Mouse (Mus musculus) heart, embryonic 15.5 days (tissue): ENCODE measurements around the gene Numb. TPM values are rescaled to one million over a fixed set of nuclear protein-coding genes. Genes with fewer than 3 reads are reported as not detected.

ENCODE experiments used
- ATAC-seq: fragments of 200-750 bp; cut with Nextera tagmentation; replicated peaks from 2 replicates; pipeline ENCODE4 v1.8.0; 2017; ENCODE audit warnings: low read depth, moderate TSS enrichment; ENCODE audit not compliant: insufficient number of reproducible peaks, insufficient read depth, low FRiP score
- H3K27ac ChIP-seq: fragments of 300-500 bp; sonication (generic); 2 replicates; pipeline ENCODE4 v1.5.1; 2015; ENCODE audit warnings: mild to moderate bottlenecking, inconsistent platforms
- H3K27me3 ChIP-seq: fragments of 300-500 bp; sonication (generic); 2 replicates; pipeline ENCODE4 v1.6.1; 2015; ENCODE audit warnings: inconsistent platforms
- H3K36me3 ChIP-seq: fragments of 300-500 bp; sonication (generic); 2 replicates; pipeline ENCODE4 v1.6.1; 2015; ENCODE audit warnings: mild to moderate bottlenecking, inconsistent platforms
- H3K4me1 ChIP-seq: fragments of 300-500 bp; sonication (generic); replicated peaks from 2 replicates; pipeline ENCODE4 v1.6.1; 2015; ENCODE audit warnings: inconsistent platforms
- H3K4me2 ChIP-seq: fragments of 300-500 bp; sonication (generic); 2 replicates; pipeline ENCODE4 v1.6.1; 2015; ENCODE audit warnings: inconsistent platforms, mild to moderate bottlenecking, moderate library complexity
- H3K4me3 ChIP-seq: fragments of 300-500 bp; sonication (generic); 2 replicates; pipeline ENCODE4 v1.5.1; 2015; ENCODE audit warnings: mild to moderate bottlenecking, inconsistent platforms
- H3K9ac ChIP-seq: fragments of 300-500 bp; sonication (generic); 2 replicates; pipeline ENCODE4 v1.6.1; 2015; ENCODE audit warnings: mild to moderate bottlenecking, inconsistent platforms
- H3K9me3 ChIP-seq: fragments of 300-500 bp; sonication (generic); replicated peaks from 2 replicates; pipeline ENCODE4 v1.6.1; 2016; ENCODE audit warnings: inconsistent platforms
- WGBS: fragments of 180-500 bp; shearing (Covaris S2); methylation state at CpG from one replicate; pipeline ENCODE4 v1.1.7; 2015; ENCODE audit warnings: mixed read lengths; 5-methylcytosine and 5-hydroxymethylcytosine counted together
- polyA plus RNA-seq: library from polyadenylated mRNA; unstranded; fragments of >200 nt; fragmentation: Nextera tagmentation; extraction: Ambion mirVana; gene quantifications from 2 replicates; pipeline ENCODE4 v1.2.1, GENCODE M21; 2015

Numb gene
- polyA plus RNA-seq, 1 experiment from 2014 or later: 28.0 TPM

DNA sequence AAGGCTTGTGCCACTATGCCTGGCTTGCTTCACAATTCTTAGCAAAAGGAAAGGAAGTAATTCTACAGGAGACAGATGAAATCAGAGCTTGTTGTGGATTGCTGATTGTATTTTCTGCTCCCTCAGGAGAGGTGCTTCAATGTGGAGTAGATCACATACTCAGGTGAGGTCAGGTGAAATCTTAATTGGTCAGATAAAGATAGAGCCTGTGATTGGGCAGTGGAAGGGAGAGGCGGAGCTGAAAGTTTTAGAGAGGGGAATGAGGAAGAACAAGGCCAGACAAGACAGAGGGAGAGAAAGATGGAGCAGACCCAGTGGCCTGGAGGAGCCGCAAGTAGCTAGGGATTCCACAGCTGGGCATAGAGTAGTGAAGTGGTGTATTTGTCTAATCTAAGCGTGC is 39.6 kb downstream of the Numb start:
- H3K9ac ChIP-seq: no peak overlapping the region
- no peaks in the 10 kb centered on the region for H3K27me3 ChIP-seq
- H3K36me3 ChIP-seq: no peaks in the 10 kb centered on the region
- H3K4me3 ChIP-seq: no peak overlapping the region
- 91% methylated on average over 3 of the region's 3 CpGs for WGBS
- H3K4me1 ChIP-seq: no peaks in the 10 kb centered on the region
- ATAC-seq: no peak
- no peak overlapping the region for H3K27ac ChIP-seq
- H3K9me3 ChIP-seq: no peaks in the 10 kb centered on the region
- H3K4me2 ChIP-seq: no peak overlapping the region

DNA sequence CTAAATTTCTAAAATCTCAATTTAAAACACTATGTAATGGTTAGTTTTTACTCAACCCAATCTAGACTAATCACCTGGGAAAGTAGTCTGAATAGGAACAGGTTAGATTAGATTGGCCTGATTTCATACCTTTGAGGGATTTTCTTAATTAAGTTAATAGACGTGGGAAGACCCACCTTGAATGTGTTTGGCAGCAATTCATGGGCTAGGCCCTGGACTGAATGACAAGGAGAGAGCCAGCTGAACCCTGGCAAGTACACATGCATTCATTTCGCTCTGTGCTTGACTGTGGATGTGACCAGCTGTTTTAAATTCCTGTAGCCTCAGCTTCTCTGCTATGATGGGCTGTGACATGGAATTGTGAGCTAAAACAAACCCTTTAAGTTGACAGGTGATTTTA is 40.8 kb downstream of the Numb start:
- no peak for ATAC-seq
- no peak overlapping the region for H3K9ac ChIP-seq
- no peaks in the 10 kb centered on the region for H3K9me3 ChIP-seq
- H3K4me2 ChIP-seq: no peak overlapping the region
- no peak overlapping the region for H3K27ac ChIP-seq
- no peaks in the 10 kb centered on the region for H3K27me3 ChIP-seq
- H3K4me3 ChIP-seq: no peak overlapping the region
- 0 out of 2 replicates have a peak, but pooled peaks cover 4% of the 10 kb centered on the region for H3K36me3 ChIP-seq
- H3K4me1 ChIP-seq: no peaks in the 10 kb centered on the region
- WGBS: 82% methylated on average over 2 of the region's 2 CpGs

DNA sequence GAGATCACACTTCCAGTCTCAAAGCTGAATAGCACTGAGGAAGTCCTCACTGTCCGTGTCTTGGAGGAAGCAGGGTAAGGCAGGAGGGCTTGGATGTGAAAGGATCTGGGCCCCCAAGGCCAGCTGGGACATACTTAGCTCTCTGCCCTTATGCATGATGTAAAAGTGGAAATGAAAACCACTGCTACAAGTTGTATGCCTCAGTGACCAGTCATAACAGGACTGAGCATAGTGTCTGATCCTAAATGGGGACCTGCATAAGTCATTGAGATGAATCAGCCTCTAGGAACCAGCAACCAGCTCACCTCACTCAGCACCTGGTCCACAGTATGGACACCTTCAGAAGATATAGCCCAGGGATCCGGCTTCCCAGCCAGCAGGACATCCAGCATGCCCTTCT is 46.6 kb downstream of the Numb start:
- H3K9ac ChIP-seq: no peak overlapping the region
- no peaks in the 10 kb centered on the region for H3K9me3 ChIP-seq
- H3K4me1 ChIP-seq: peaks cover 3% of the 10 kb centered on the region; the same call in 1 of the 2 replicates
- no peak overlapping the region for H3K4me3 ChIP-seq
- H3K27ac ChIP-seq: no peak overlapping the region
- no peaks in the 10 kb centered on the region for H3K27me3 ChIP-seq
- H3K36me3 ChIP-seq: peaks cover 9% of the 10 kb centered on the region; the same call in 1 of the 2 replicates
- ATAC-seq: no peak
- no peak overlapping the region for H3K4me2 ChIP-seq
- 80% methylated on average over 2 of the region's 2 CpGs for WGBS

DNA sequence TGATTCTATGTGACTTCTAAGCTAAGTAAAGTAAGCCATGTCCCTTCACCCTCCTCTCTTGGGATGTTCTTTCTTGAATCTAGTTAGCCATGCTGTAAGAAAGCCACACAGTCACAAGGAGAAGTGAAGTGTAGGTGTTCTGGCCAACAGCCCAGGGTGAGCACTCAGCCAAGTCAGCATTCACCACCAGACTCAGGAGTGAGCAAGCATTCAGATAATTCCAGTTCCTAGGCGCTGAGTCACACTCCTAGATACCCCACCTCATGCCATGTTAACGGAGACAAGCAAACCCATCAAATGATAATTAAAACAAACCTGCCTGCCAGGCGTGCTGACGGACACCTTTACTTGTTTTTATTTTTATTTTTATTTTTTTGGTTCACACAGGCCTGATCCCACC is 47.1 kb downstream of the Numb start:
- Histone ChIP-seq H3K4me3 (no peak overlapping the region), H3K27ac (no peak overlapping the region), H3K4me1 (peaks cover 3% of the 10 kb centered on the region; the same call in 1 of the 2 replicates), H3K9ac (no peak overlapping the region), H3K4me2 (no peak overlapping the region), H3K9me3 (no peaks in the 10 kb centered on the region), H3K27me3 (no peaks in the 10 kb centered on the region), H3K36me3 (peaks cover 9% of the 10 kb centered on the region; the same call in 1 of the 2 replicates)
- no peak for ATAC-seq
- WGBS: 71% methylated on average over 4 of the region's 4 CpGs

DNA sequence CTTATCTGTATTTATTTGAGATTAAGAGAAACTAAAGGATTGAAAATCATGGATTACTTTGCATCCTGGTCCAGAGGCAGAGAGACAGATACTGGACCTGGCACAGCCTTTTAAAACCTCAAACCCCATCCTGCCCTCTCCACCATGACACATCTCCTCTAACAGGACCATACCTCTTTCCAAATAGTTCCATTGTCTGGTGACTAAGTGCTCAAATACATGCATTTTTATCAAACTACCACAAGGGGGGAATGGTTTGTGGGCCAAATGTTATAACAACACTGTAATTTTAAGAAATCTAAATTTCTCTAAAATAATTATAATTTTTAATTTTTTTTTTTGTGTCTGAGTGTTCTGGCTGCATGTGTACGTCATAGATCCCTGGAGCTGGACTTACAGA is 57.2 kb downstream of the Numb start:
- Histone ChIP-seq H3K4me1 (no peaks in the 10 kb centered on the region), H3K36me3 (no peaks in the 10 kb centered on the region), H3K27ac (no peak overlapping the region), H3K27me3 (no peaks in the 10 kb centered on the region), H3K9ac (no peak overlapping the region), H3K4me3 (no peak overlapping the region), H3K4me2 (no peak overlapping the region), H3K9me3 (no peaks in the 10 kb centered on the region)
- WGBS: 95% methylated on average over 1 of the region's 1 CpGs
- ATAC-seq: no peak

DNA sequence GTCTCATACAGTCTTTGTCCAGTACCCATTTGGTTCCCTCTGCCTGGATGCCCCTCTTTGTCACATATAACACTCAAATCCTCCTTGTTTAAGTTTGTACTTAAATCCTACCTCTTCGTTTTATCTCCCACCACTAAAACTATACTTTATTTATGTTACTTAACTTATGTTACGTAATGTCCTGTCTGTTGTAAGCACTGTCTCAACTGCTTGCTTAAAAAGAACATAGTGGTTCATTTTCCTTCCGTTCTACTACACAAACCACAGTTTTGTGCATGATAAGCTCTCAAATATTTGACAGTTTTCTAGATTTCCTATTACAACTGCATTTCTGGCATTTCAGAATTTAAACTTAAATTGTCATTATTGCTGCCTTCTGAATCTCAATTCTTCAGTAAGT is 59.9 kb downstream of the Numb start:
- Histone ChIP-seq H3K9ac (no peak overlapping the region), H3K4me1 (no peaks in the 10 kb centered on the region), H3K9me3 (no peaks in the 10 kb centered on the region), H3K27me3 (no peaks in the 10 kb centered on the region), H3K27ac (no peak overlapping the region), H3K4me2 (no peak overlapping the region), H3K4me3 (no peak overlapping the region), H3K36me3 (no peaks in the 10 kb centered on the region)
- 75% methylated on average over 3 of the region's 3 CpGs for WGBS
- ATAC-seq: no peak

DNA sequence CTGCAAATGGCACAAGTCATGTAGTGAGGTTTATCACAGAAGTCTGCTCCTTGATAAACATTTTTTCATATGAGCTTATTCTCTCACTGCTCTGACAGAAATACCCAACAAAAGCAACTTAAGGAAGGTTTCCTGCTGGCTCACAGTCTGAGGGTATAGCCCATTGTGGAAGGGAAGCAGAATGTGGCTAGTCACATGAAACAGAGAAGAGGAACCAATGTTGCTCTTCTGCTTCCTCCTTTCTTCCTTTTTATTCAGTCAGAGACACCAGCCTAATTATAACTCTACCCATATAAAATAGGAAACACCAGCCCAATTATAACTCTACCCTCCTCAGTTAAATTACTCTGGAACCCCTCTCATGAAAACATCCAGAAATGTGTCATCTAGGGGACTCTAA is 61.0 kb downstream of the Numb start:
- no peak for ATAC-seq
- no peaks in the 10 kb centered on the region for H3K9me3 ChIP-seq
- no peak overlapping the region for H3K27ac ChIP-seq
- no peaks in the 10 kb centered on the region for H3K4me1 ChIP-seq
- H3K4me3 ChIP-seq: no peak overlapping the region
- no peak overlapping the region for H3K9ac ChIP-seq
- H3K36me3 ChIP-seq: no peaks in the 10 kb centered on the region
- no peaks in the 10 kb centered on the region for H3K27me3 ChIP-seq
- H3K4me2 ChIP-seq: no peak overlapping the region

DNA sequence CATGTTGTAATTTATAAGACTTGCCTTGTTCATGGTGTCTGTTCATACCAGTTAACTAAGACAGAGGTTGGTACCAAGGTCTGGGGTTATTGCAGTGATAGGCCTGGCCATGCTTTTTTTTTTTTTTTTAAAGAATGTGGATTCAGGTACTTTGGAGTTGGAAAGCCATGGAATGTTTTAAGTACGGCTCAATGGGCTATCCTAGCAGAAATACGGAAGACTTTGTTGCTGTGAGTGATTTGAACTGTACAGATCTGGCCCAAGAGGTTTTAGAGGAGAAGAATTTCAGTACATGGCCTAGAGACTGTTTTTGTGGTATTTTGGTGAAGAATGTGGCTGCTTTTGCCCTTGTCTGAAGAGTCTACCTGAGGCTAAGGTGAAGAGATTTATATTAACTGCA is 63.7 kb downstream of the Numb start:
- Histone ChIP-seq H3K36me3 (0 out of 2 replicates have a peak, but pooled peaks cover 2% of the 10 kb centered on the region), H3K4me2 (no peak overlapping the region), H3K4me3 (no peak overlapping the region), H3K27ac (no peak overlapping the region), H3K9ac (no peak overlapping the region), H3K27me3 (no peaks in the 10 kb centered on the region), H3K4me1 (no peaks in the 10 kb centered on the region), H3K9me3 (no peaks in the 10 kb centered on the region)
- whole genome bisulfite sequencing: 88% methylated on average over 2 of the region's 2 CpGs
- no peak for ATAC-seq

DNA sequence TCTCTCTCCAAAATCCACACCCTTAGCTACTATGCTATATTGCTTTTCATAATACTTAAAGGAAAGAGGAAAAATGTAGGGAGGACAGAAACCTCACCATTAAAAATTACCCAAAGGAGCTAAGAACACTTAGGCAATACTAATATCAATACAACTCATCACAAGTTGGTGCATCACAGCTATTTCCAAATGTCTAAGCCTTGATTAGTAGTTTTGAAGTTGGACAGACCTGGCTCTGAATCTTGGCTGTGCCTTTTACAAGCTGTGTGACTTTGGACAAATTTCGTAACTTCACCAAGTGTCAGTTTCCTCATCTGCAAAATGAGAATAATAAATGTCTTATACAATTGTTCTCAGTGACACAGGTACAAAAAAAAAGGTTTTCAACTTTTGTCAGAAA is 66.5 kb downstream of the Numb start:
- Histone ChIP-seq H3K4me1 (0 out of 2 replicates have a peak, but pooled peaks cover 4% of the 10 kb centered on the region), H3K27me3 (no peaks in the 10 kb centered on the region), H3K9ac (no peak overlapping the region), H3K9me3 (no peaks in the 10 kb centered on the region), H3K4me2 (no peak overlapping the region), H3K27ac (no peak overlapping the region), H3K4me3 (no peak overlapping the region), H3K36me3 (0 out of 2 replicates have a peak, but pooled peaks cover 2% of the 10 kb centered on the region)
- 90% methylated on average over 1 of the region's 1 CpGs for WGBS
- ATAC-seq: no peak

DNA sequence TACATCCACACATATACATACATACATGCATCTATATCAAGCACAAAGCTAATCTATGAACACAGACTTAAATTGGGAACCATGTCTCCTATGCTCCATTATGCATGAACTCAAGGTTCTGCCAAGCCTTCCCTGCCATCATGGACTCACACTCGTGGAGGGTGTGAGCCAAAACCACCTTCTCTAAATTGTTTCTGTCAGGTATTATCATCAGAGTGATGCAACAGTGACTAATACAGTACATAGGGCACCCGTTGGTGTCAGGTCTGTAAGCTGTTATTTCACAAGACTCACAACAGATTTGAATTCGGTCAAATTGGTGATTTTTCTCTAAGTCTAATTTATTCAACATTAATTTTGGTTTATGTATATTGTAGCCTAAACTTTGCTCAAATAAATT is 67.5 kb downstream of the Numb start:
- Histone ChIP-seq H3K4me1 (0 out of 2 replicates have a peak, but pooled peaks cover 4% of the 10 kb centered on the region), H3K9ac (no peak overlapping the region), H3K36me3 (0 out of 2 replicates have a peak, but pooled peaks cover 2% of the 10 kb centered on the region), H3K27ac (no peak overlapping the region), H3K4me2 (no peak overlapping the region), H3K27me3 (no peaks in the 10 kb centered on the region), H3K4me3 (no peak overlapping the region), H3K9me3 (no peaks in the 10 kb centered on the region)
- no peak for ATAC-seq
- 80% methylated on average over 3 of the region's 3 CpGs for WGBS

DNA sequence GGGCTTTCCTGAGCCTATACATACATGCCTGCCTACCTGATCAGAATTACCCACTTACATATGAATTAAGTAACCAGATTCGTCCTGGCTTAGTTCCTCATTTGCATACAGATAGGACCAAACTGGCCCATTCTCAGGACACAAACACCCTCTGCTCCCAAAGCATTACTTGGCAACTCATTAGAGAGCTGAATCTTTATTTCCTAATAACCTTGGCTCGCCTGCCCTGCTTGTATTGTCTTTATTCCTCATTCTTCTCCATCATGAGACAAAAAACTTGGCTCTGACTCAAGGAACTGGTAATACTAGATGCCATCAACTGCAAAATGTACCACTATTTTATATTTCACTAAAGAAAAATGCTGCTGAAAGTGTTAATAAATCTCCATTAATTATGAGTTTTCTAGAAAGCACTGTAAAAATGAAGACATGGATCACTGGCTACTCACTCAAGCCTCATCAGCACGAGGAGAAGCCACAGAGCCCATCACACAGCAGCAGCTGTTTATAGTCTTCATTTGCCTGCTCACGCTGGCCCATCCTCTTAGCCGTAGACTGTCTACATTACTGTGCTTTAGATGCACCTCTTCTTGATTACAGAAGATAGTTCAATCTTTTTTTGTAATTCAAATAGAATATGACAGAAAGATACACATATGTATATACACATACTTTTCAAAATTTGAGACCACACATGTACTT is 69.1 kb downstream of the Numb start:
- Histone ChIP-seq H3K27ac (no peak overlapping the region), H3K36me3 (0 out of 2 replicates have a peak, but pooled peaks cover 2% of the 10 kb centered on the region), H3K4me1 (0 out of 2 replicates have a peak, but pooled peaks cover 4% of the 10 kb centered on the region), H3K4me2 (no peak overlapping the region), H3K9ac (no peak overlapping the region), H3K27me3 (no peaks in the 10 kb centered on the region), H3K9me3 (no peaks in the 10 kb centered on the region), H3K4me3 (no peak overlapping the region)
- ATAC-seq: no peak
- WGBS: 83% methylated on average over 5 of the region's 5 CpGs

DNA sequence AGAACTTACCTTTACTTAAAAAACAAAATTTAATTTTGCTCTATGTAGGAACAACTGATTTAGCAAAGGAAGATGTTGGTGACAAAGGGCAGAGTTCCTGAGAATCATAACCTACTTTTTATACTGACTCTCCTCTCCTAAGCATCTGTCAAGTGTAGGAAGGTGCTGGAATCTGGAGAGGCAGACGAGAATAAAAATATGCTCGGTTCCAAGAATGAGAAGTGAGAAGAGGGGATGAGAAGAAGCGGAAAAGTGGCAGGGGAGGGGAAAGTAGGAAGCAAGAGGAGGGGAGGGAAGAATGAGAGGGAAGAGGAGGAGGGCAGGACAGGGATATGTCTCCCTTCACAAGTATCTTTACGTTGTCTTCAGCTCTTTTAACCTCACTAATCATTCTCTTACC is 71.4 kb downstream of the Numb start:
- no peak for ATAC-seq
- Histone ChIP-seq H3K27ac (no peak overlapping the region), H3K4me3 (no peak overlapping the region), H3K27me3 (no peaks in the 10 kb centered on the region), H3K36me3 (0 out of 2 replicates have a peak, but pooled peaks cover 2% of the 10 kb centered on the region), H3K9me3 (no peaks in the 10 kb centered on the region), H3K4me2 (no peak overlapping the region), H3K4me1 (0 out of 2 replicates have a peak, but pooled peaks cover 4% of the 10 kb centered on the region), H3K9ac (no peak overlapping the region)
- WGBS: 49% methylated on average over 4 of the region's 4 CpGs
